Mouse (Mus musculus) kidney, postnatal 14 days (tissue): Measurements from ENCODE around the gene Padi3.

Experiments
- DNase-seq: peaks from one replicate; pipeline ENCODE4 v3.0.0; 2022; ENCODE audit warnings: mixed read lengths

The Padi3 gene

DNA sequence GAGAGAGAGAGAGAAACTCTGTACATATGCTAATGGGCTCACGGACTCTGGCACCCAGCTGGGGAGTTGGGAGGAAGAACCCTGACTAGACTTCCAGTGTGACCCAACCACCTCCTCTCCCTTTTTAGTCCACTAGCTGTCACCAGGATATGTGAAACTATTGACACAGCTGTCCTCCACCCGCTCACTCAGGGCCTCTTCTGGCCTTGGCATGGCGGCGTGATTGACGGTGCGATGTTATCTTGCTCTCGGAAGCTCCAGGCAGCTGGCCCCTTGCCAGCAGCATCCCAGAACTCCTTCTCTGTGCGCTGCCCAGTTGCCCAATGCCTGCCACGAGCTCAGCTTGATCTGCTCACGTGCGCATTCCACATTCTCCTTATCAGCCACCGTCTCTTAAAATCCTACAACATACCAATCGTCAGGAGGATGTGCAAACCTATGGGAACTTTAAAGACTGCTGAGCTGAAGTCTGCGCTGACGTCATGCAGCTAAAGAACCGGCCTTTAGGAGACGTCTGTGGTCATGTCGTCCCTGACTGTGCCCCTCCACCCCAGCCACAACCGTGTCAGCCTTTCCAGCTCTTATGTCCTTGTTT, 30.5 kb downstream of the Padi3 start:
- DNase-seq, result peak; percentile 19

DNA sequence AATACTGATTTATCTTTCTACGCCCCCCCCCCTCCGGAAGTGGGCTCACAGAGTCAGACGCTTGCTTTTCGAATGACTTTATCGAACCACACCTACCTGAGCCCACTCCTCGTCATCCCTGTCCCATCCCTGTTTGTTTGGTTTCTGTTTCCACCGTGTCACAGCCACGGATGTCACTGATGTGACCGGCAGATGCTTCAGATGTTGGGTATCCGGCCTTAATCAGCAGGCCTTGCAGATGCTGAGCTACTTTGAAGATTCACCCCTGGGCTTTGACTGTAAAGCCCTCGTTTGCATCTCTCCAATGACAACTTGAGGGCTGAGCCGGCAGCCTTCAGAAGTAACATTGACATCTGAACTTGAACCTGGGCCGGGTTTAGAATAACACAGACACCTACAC, 33.8 kb downstream of the Padi3 start:
- no peak for DNase-seq

DNA sequence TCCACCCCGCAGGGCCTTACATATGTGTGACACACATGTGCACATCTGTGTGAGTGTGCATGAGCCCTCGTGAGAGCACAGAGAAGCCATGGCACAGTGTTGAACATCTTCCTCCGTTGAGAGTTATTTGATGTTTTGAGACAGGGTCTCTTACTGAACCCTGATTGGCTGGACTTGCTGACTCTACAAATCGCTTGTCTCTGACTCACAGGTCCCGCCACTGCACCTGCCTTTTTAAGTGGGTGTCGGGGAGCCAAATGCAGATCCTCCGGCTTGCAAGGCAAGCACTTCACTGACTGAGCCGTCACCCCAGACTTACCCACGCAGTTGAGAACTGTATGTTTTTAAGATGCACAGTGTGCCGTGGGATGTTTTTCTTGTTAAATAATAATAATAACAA, 34.6 kb downstream of the Padi3 start:
- no peak for DNase-seq

DNA sequence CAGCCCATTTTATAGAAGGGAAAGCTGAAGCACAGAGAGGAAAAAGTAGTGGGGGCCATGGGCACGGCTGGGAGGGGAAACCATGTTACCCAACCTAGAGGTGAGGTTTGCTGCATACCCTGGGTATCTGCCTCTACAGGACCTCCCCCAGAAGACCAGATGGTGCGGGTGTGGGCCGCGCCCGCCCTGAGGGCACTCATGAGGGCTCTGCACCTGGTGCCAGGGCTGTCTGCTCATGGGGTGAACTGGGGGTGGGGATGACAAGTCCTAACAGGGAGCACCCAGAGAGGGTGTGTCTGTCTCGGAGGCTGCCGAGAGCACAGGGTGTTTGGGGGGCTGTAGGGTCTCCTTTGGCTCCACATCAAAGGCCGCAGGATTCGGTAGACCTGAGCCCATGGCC, 35.6 kb downstream of the Padi3 start:
- DNase-seq, result no peak

DNA sequence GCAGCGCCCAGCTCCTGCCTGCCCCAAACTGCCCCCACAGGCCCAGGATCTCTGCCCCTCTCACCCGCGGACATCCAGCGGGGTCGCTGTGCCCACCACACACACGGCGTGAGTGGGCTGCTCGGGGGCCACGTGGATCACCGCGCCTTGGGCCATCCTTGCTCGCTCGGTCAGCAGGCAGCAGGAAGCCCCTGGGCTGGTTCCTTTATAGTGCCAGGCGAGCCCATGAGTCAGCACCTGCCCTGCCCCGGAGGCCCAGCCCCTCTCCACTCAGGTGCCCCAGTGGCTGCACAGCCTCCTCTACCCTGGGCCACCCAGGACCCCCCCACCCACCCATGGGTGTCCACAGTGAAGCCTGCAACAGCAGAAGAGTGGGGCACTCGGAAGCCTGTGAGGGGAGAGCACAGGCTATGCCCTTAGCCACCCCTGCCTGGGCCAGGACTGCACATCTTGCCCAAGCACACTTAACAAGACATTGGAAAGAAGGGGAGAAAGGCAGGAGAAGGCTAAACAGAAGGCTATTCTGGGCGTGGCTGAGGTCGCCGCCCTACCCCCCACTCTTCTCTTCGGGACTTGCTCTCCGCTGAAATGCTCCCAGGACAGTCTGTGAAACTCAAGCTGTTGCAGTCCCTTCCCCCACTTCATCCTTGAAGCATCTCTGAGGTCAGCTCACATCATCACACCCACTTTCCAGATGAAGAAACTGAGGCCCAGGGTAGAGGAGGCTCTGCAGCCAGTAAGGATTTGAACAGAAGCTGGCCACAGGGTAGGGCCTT, 36.2 kb downstream of the Padi3 start, which contains the start of gene Padi4:
Padi4 (minus strand) TSS at position 212 of the 776 bp plus-strand sequence.
- DNase-seq, result no peak

DNA sequence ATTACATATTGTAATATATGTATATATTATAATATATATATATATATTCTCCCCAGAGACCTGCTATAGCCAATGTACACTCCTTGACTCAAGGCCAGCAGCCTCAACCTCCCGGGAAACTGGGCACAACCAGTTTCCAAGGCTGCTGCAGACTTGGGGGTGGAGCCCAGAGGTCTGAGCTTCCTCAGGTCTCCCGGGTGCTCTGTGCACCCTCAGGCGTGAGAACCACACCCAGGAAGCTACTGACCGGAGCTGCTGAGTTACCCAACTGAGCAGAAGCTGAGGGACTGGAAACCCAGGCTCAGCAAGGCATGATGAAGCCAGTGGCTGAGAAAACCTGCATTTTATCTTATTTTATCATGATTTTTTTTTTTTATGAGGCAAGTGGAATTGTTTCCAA, 39.4 kb downstream of the Padi3 start:
- peak; percentile 27 for DNase-seq

DNA sequence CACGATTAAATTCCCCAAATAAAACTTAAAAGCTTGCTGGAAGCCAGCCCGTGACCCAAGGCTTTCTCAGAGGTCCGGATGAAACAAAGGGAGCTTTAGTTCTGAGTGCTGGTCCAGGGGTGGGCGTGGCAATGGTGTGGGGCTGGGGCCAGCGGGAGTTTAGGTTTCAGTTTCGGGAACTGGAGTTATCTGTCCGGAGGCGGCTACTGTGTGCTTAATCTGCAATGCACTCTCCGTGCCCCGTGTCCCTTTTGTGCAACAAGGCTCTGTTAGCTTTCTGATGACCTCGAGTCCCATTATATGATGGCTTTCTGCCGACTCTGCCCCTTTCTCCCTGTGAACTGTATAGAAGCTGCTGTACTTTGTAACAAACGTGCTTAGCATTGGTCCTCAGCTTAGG, 40.0 kb downstream of the Padi3 start:
- peak; percentile 53 for DNase-seq

DNA sequence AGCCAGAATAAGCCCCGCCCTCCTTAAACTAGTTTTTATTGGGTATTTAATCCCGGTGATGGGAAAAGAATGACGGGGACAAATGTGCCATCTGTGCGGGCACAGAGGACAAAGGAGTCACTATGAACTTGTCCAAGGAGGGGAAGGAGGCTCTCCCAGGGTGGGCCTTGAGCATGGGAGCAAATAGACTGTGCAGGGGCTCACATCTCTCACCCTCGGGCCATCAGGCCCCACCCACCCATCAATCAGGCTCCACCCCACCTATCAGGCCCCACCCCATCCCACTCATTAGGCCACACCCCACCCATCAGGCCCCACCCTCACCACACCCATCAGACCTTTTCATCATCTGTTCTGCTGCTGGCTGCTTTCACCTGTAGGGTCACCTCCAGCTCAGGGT, 41.5 kb downstream of the Padi3 start:
- no peak for DNase-seq

DNA sequence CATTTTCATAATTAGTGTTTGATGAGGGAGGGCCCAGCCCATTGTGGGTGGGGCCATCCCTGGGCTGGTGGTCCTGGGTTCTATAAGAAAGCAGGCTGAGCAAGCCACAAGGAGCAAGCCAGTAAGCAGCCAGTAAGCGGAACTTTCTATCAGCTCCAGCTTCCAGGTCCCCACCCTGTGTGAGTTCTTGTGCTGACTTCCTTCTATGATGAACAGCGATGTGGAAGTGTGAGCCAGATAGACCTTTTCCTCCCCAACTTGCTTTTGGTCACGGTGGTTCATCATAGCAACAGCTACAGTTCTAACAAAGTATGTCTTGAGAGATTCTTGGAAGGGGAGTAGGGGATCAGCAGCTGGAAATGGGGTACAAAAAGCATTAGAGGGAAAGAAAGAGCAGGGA, 44.5 kb downstream of the Padi3 start:
- DNase-seq, result no peak

DNA sequence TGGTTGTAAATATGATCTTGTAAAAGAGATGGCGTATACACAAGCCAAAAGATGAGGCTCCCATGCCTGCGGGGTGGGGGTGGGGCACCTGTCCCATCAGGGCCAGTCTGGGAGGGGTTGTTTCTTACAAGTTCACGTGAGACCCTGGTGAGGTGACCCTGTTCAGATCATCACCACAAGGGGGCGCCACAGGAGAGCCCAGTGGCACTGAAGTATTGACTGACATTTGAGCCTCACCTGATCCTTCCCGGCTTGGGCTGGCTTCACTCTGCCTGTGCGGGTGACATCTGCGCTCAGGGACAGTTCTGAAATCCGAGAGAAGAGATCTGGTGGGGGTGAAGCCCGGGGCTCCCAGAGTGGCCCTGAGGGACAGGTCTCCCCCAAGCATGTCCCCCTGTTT, 47.3 kb downstream of the Padi3 start:
- peak; percentile 47 for DNase-seq

DNA sequence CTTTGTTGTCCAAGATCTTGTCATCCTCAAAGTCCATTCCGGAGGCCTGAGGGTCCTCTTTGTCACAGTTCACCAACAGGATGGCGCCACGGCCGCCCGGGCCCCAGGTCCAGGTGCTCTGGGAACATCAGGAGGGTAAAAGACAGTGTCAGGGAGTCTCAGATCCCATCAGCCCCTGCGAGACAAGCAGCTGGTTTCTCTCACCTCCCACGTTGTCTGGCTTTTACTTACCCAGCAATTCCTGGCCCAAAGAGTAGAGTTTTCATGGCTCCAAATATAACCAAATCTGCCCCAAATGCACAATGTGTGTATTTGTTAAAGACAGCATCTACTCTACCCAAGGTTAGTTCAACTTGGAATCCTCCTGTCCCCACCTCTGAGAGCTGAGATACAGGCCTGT, 48.8 kb downstream of the Padi3 start:
- no peak for DNase-seq

DNA sequence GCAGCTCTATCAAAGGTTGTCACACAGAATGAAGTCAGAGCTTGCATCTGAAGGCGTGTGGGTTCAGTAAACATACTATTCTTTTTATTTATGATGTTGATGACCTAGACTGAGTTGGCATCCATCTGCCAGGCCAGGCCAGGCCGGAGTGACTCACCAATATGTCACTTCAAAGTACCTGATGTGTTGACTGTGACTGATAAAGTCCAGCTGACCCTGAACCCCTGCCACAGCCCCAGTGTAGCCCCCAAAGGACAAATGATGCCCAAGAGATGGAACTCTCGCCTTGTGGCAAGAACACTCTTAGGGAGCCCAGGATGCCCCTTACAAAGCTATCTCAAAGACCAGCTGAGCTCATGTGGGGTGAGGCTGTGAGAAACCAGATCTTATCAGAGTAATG, 54.6 kb downstream of the Padi3 start:
- DNase-seq, result no peak

DNA sequence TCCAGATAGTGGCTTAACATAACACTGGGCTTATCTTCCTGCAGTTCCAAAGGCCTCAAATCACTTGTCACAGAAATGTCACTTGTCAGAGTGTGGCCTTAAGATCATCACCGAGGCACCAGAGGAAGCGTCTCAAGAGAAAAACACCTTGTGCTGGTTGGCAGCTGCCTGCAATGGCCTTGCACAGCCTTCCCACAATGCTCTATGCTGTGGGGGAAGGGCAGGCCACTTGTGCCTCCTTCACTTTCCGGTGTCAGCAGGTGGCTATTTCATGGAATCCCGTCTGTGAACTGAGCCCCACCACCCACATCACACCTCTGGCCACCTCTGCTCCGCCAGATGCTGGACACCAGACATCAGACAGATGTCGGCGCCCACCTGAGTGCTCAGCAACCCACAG, 57.1 kb downstream of the Padi3 start:
- DNase-seq, result no peak

DNA sequence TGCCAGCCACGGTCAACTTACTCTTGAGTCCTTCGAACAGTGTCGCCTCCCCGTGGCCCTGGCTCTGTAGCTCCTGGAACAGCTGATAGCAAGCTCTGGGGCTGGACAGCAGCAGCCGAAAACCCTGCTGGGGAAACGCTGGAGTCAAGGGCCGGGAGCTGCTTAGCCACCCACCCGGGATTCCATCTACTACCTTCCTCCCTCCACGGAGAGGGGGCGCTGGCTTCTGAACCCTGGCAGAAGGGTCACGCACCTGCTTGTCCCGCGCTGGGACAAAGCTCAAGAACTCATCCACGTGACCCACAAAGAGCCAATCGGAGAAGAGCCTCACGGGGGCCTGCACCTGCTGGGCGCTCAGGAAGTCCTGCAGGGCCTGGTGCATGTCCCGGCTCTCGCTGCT, 60.1 kb downstream of the Padi3 start:
- peak; percentile 62 for DNase-seq

DNA sequence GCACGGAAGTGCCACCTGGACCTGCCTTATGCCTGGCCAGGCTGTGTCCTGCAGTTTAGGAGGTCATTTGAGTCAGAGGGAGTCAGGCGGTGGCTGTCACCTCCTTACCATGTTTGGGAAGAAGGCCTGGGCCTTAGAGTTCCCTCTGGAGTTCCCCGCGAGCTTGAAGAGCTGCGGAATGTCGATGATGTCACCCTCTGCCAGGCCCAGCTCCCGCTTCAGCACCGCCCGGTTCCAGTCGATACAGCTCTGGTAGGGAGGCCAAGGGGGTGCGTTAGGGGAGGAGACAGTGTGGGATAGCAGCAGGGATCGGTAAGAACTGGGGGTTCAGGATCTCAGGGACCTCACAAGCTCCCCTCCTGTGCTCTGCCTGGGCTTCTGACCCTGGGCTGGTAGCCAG, 62.5 kb downstream of the Padi3 start:
- DNase-seq, result no peak

DNA sequence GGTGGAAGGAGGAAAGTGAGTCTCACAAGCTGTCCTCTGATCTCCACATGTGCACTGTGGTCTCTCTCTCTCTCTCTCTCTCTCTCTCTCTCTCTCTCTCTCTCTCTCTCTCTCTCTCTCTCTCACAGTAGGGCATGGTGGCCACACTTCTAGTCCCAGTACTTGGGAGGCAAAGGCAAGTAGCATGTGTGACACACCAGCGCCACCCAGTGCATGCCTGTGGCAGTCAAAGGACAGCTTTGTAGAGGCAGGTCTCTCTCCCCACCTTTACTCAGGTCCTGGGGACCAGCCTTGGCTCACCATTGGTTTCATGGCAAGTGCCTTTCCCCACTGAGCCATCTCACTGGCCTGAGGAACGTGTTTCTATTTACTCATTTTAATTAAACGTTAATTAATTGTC, 65.8 kb downstream of the Padi3 start:
- peak; percentile 12 for DNase-seq

DNA sequence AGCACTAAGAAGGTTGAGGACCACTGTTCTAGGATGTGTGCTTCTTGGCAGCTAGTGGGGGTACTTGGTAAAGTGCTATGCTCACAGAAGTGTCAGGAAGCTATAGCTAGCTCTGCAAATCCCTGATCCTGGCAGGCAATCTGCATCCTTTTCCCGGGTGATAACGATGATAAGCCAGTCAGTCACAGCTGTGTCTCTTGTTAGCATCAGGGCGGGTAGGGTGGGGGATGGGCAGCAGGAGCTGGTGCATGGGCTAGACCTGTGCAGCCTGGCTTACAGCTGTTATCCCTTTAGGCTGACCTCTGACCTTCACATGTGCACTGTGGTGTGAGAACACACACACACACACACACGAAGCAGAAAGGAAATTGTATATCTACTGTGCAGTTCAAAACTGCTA, 67.4 kb downstream of the Padi3 start:
- DNase-seq, result no peak

DNA sequence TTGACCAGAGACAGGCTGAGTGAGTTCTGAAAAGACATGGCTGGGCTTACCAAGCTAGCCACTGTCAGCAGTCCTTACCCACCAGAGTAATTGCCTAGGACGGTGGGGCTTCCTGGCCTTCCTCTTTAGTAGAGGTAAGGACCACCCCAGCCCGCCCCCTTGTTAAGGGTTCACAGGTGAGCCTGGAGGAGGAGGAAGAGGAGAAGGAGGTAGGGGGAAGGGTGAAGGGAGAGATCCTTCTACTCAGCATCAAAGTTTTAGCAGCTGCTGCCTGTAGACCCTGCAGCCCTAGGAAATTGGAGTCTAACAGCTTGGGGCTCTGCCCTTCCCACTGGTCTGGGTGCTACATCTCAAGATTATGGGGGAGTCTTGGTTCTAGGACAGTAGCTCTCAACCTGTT, 67.9 kb downstream of the Padi3 start, which contains the start of gene Padi6:
Padi6 (minus strand) TSS at position 101 of the 400 bp plus-strand sequence.
- no peak for DNase-seq

DNA sequence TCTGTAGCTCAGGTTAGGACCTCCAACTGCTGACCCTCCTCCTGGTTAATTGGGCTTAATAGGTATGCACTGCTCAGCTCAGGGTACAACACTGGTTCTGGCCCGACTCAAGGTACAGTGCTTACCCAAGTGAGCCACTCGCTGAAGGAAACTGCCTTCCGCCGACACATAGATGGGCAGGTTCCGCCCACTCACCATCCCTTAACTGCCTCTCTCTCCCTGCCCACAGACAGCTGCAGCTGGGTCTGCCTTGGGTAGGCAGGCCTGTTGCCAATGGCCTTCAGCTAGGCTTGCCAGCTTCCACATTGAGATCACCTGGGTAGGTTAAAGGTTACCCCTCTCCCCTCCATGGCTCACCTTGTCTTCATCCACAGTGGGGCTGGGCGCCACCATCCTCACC, 69.0 kb downstream of the Padi3 start:
- DNase-seq, result no peak

DNA sequence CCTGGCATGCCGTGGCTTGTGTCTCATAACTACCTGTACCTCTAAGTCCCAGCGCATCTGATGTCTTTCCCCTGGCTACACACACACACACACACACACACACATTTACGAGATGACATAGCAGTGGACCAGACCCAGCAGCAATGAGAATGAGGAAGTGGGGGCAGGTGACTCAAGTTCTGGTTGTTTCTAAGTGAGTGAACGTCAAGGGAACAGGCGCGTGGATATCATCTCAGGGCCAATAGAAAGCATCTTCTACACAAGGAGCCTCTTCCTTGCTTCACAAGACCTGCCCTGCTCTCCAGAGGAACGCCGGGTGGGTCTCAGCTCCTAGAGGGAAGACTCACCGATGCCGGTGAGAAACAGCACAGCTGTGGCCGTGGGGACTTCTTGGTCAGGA, 69.8 kb downstream of the Padi3 start:
- no peak for DNase-seq
